Mouse (Mus musculus) liver (tissue): Measurements from ENCODE around the gene Il1rapl1.

Source experiments
- DNase-seq: peaks from one replicate; pipeline ENCODE4 v3.0.0-alpha.2; 2020; ENCODE audit warnings: mixed read lengths

The Il1rapl1 gene

GRCm38 (mm10) chrX:88115609-88116073 is at the start of gene Il1rapl1:
Gene Il1rapl1 (minus strand): TSS chrX:88115645.
- no peak for DNase-seq

GRCm38 (mm10) chrX:88158037-88158436 is 42.6 kb upstream of the Il1rapl1 start:
- DNase-seq = no peak

GRCm38 (mm10) chrX:88125612-88126011 is 10.2 kb upstream of the Il1rapl1 start:
- no peak for DNase-seq

- no peak for DNase-seq
These were observed 4.6 kb upstream of the Il1rapl1 start for GRCm38 (mm10) chrX:88120070-88120469.

GRCm38 (mm10) chrX:88117858-88118257 is 2.4 kb upstream of the Il1rapl1 start:
- no peak for DNase-seq

- DNase-seq = no peak
These were observed 881 bp upstream of the Il1rapl1 start for GRCm38 (mm10) chrX:88116326-88116725.

- no peak for DNase-seq
These were observed 1.9 kb downstream of the Il1rapl1 start for GRCm38 (mm10) chrX:88113561-88113960.

GRCm38 (mm10) chrX:88112254-88112653 is 3.2 kb downstream of the Il1rapl1 start:
- no peak for DNase-seq

GRCm38 (mm10) chrX:88109733-88110132 is 5.7 kb downstream of the Il1rapl1 start:
- no peak for DNase-seq

GRCm38 (mm10) chrX:88093936-88094569 is 21.4 kb downstream of the Il1rapl1 start:
- DNase-seq = no peak

GRCm38 (mm10) chrX:88089873-88090272 is 25.6 kb downstream of the Il1rapl1 start:
- DNase-seq = no peak

GRCm38 (mm10) chrX:88072741-88073419 is 42.6 kb downstream of the Il1rapl1 start:
- DNase-seq = no peak

- DNase-seq = no peak
These were observed 45.1 kb downstream of the Il1rapl1 start for GRCm38 (mm10) chrX:88070368-88070767.

GRCm38 (mm10) chrX:88043556-88043955 is 71.9 kb downstream of the Il1rapl1 start:
- no peak for DNase-seq

GRCm38 (mm10) chrX:88038984-88039383 is 76.5 kb downstream of the Il1rapl1 start:
- no peak for DNase-seq

- DNase-seq = no peak
These were observed 218.3 kb downstream of the Il1rapl1 start for GRCm38 (mm10) chrX:87897172-87897571.

- no peak for DNase-seq
These were observed 223.5 kb downstream of the Il1rapl1 start for GRCm38 (mm10) chrX:87891916-87892315.

GRCm38 (mm10) chrX:87854107-87854506 is 261.3 kb downstream of the Il1rapl1 start:
- DNase-seq = no peak

- no peak for DNase-seq
These were observed 301.6 kb downstream of the Il1rapl1 start for GRCm38 (mm10) chrX:87813884-87814283.

- no peak for DNase-seq
These were observed 307.7 kb downstream of the Il1rapl1 start for GRCm38 (mm10) chrX:87807717-87808116.

GRCm38 (mm10) chrX:87793011-87793410 is 322.4 kb downstream of the Il1rapl1 start:
- no peak for DNase-seq

GRCm38 (mm10) chrX:87710589-87710988 is 404.9 kb downstream of the Il1rapl1 start:
- DNase-seq = no peak

GRCm38 (mm10) chrX:87663856-87664255 is 451.6 kb downstream of the Il1rapl1 start:
- DNase-seq = no peak

- DNase-seq = no peak
These were observed 459.8 kb downstream of the Il1rapl1 start for GRCm38 (mm10) chrX:87655644-87656043.
